Mouse (Mus musculus) cerebellum, adult 9-10 months (tissue): Measurements from ENCODE around the gene Toporsl.

ENCODE experiments used
- DNase-seq: peaks from one replicate; pipeline ENCODE4 v3.0.0; 2022

Toporsl gene

DNA sequence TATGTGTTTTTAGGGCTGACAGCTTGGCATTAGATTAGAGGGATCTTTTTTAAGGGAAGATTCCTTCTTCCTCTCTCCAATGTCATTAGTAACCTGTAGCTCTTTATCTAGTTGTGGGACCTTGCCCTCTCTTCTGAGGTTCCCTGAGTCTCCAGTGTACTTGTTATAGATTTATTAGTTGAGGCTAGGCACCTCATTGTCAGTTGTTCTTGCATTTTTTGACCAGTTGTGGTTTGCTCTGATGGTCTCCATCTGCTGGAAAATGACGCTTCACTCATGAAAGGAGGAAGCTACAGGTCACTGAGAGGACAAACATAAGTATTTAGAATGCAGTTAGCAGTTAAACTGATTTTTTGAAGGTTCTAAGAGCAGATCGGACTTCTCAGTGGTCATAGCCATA lies at the start of gene Toporsl:
Gene Toporsl, plus strand, starts transcription at position 348 of the 400 bp plus-strand sequence.
- DNase-seq: no peak

DNA sequence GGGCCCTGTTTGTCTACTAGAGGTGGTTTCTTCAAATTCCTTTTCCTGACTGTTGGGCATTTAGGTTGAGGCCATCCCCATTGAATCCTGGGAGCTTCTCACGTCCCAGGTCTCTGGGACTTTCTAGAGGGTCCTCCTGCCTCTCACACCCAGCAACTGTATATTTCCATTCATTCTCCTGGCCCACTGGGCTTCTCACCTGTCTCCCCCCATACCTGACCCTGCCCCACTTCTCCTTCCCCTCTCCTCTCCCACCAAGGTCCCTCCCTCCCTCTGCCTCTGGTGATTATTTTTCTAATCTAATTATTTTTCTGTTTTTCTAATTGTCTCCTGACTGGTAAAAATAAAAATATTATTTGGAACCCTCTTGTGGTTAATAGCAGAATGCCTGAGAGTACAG lies 38.4 kb upstream of the Toporsl start:
- no peak for DNase-seq

DNA sequence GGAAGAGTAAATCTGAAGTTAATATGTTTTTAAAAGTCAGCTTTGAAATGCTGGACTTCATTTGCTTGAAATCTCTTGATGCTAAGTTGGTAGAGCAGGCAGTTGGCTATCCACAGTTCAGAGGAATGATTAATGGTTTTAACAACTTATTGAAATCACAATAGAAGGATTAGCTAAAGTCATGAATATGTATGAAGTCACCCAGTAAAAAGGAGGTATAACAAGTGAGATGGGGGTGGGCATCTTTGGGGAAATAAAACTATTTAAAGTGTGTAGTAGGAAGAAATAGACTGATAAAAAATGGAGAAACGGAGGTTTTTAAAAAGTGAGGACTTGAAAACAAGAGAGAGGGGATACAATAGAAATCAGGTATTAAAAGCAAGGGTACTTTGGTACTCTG lies 38.0 kb upstream of the Toporsl start:
- no peak for DNase-seq

DNA sequence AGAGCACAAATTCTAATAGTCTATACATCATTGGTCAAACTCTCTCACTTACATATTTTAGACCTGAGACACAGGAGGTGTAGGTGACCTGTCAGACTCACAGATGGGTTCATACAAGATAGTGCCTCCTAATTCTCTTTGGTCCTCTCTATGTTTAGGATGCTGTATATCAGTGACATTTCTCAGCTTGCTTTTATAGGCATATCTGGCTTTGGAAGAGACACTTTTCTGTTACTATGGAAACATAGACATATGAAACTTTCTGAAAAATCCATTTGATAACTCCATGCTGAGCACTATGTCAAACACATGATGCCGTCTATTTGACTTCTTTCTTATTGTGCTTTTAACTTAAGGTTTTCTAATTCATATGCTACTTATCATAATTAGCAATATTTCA lies 32.2 kb upstream of the Toporsl start:
- DNase-seq: no peak

DNA sequence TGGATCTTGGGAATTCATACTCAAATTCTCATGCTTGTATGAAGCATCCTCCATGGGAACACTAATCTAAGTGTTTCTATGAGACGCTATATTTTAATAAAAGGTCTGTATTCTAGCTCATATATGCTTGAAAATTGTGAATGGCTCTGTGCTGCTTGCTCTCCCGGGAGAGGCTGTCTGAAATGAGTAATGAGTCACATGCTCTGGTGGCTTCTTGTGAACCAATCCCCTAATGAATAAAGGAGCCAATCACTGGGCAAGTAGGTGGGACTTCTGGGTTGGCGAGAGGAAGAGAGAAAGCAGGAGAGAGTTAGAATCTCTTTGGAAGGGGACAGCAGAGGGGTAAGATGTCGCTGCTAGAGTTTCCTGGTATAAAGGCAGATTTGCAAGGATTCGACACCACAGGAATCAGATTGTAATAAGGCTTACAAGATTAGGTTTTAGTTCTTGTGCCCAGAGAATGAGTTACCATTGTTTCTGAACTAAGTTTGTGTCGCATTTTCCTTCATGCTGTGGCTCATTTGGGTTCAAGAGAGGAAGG lies 9.8 kb upstream of the Toporsl start:
- DNase-seq: no peak

DNA sequence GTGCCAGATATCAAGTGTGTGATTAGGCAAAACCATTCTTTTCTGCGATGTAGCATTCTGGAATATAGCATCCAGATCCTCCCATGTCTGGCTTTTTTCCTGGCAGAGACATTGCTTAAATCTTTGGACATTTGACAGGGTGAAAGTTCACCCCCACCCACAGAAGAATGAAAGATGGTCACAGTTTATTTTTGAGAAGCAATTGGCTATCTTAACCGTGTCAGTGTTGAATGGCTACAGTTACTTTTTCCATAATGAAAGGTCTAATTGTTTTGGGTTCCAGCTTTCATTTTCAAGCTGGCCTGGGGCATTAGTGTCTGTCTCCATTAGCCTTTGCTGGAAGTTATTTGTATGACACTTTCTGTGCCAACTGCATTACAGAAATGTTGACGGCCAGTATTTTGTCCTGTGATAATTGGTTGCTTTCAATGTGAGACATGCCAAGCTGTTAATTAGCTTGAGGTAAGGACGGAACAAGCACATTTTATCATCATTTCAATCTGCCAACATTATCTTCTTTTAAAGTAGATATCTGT lies 2.2 kb upstream of the Toporsl start:
- DNase-seq: peak; percentile 1

DNA sequence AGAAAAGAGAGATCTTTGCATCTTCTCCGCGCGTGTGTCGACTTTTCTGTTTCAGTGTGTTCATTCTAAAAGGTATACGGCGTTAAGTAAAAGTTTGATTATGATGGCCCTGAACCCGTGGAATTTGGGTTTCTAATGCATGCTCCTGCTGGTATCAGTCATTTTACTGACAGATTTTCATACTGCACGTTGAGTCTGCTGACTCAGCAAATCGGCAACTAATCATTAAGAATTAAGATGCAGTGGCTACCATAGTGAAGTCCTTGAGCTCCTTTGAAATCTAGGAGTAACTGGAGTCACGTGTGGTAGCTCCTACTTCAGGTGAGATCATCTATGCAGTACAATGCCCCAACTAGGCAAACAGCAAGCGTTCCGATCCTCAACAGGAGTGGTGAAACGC lies 1.4 kb upstream of the Toporsl start:
- DNase-seq: no peak

DNA sequence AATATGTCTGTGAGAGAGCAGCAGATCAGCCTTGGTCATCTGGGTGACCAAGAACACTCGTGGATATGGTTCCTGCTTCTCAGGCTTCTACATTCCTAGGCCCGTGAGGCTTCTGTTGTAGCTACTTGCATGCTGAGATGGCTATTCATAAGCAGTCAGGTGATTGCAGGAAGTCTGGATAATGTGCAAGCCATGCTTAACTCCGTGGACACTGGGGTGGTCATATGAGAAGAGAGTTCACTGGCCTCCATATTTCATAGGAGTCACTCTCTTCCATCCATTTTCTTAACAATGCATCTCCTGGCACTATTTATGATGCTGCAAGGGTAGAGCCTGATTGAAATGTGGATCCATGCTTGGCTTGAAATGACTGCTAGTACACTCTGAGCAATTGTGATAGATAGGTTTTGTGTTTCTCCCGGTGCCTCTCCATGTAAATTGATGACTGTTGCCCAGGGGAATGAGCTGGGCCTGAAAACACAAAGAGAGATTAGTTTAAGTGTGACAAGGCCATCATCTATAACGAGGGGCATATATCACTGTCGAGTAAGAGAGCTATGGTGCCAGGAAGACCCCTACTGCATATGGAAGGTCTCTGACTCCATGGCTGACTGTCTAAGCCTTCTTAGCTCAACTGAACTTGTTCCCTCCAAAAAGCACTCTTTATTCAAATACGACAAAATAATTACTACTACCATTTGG lies 2.3 kb downstream of the Toporsl start:
- no peak for DNase-seq

DNA sequence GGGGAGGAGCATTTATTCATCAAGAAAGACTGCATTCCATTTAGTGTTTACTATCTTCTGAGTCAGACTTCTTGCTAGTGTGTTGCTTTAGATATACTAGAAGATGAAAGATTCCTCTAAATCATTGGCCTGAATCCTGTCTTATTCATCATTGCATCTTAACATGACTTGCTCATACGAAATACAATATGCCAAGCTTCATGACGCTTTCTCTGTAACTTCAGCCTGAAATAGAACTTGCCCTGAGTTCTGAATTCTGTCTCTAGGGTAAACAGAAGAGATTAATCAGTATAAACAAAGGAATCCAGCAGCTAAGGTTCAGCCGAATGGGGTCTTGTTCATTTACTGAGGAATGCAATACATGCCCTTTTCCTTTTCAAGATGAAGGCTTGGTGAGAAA lies 10.8 kb downstream of the Toporsl start:
- DNase-seq: no peak

DNA sequence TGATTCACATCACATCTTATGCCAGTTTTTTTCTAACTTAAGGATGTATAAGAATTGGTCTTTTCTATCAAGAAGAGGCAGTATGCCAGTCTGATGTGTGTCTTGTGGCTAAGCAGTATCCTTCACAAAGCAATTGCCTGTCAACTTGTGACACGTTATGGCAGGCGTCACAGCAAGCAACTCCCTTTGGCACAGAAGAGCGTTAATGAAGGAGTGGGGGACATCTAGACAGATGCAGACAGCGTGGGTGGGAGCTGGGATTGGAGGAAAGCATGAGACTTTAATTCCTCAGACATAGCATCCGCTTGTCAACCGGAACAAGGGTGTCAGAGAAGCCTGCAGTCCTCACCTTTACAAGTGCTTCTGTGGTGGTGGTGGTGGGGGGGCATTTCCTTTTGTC lies 38.9 kb downstream of the Toporsl start:
- no peak for DNase-seq

DNA sequence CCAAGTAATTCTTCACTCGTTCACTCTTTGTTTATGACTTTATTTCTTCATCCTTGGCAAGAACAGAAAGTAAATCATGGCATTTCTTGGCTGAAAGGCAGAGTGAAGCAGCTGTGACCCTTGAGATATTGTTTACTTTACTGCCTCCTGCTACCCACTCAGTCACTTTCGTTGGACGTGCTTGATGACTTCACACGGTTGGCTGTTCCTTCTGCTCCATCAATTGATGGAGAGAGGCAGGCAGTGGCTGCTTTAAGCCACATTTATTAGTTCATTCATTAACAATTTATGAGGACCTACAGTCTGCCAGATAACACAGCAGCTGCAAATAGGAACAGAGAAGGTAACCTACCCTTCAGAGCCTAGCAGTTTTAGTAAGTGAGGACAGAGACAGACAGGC lies 51.7 kb downstream of the Toporsl start:
- no peak for DNase-seq

DNA sequence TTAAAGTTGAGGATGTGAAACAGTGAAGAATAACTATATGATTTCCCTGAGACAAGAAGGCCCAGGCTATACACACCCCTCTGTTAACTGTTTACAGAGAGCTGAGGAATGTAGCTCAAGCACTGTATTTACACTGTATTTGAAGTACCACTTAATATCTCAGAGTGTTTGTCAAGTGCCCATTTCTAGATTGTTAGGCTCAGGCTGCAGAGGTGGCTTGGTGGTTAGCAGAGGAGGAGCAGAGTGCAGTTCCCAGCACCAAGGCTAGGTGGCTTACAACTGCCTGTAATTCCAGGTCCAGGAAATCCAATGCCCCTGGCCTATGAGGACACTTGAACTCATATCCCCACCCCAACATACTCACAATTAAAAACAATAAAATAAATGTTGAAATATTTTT lies 63.6 kb downstream of the Toporsl start:
- DNase-seq: no peak

DNA sequence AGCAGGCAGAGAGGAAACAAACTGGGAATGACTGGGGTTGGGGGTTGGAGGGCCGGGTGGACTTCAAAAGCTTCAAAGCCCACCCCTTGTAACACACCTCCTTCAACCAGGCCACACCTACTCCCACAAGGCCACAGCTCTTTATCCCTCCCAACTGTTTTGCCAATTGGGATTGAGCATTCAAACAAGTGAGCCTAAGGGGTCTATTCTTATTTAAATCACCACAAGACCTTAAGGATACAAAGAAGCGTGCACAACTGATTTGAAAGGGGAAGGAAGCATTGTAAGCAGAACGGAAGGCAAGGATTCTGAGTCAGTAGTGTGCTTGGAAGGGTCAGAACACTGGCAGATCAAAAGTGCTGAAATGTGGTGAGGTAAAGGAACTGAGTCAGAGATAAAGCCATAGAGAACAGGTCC lies 64.6 kb downstream of the Toporsl start:
- no peak for DNase-seq

DNA sequence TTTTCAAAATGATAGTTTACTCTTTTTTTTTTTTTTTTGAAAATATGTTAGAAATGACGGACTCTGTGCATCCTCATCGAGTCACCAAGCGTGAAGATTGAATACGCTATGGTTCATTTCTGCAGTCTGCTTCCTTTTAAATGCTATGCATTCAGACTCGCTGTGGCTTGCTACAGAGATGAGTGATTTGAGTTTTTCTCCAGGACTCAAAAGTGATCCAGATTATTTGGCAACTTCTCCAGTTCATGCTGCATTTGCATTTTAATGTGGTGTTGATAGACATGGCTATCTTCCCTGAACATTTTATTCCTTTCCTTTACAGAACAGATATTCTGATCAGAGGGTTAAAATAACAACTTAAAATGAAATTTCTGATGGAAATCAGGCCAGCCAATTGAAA lies 65.2 kb downstream of the Toporsl start:
- DNase-seq: no peak
